Mouse (Mus musculus): ENCODE results near the gene Plcg2.

- no peak for TF ChIP-seq EP300 (optimal IDR thresholded peaks at IDR 0.05)
- TF ChIP-seq CTCF (IDR thresholded peaks at IDR 0.05; ENCODE audit: low read depth), result no peak
Observed at GRCm38 (mm10) chr8:117605201-117605600, 107.1 kb downstream of the Plcg2 start.

Data from stomach, postnatal 0 days (tissue).